7 mouse cellular contexts compared by ENCODE assay signal in genomic region chr9:65123552-65124168, GRCm38 (mm10). TPM values are rescaled to one million over a fixed set of nuclear protein-coding genes. Genes with fewer than 3 reads are reported as not detected.
A peak's percentile ranks its signal among the peaks of the same experiment; 100 is the strongest.
DNase-seq lines count a peak whose midpoint lies in the region; ATAC-seq and TF ChIP-seq lines count a peak whose summit lies in the region.

No protein-coding gene starts in this region.

- peak overlapping the region; percentile 83 for H3K4me2 ChIP-seq in limb, embryonic 12.5 days
- peak overlapping the region; percentile 80 for H3K4me2 ChIP-seq in midbrain, embryonic 12.5 days (replicated peaks)

- in situ Hi-C loops in ES-E14 (cut with MboI; ENCODE audit: low sequenced_read_pairs in 2 of 2, unreplicated experiment in 2 of 2): no loop called here

- no peak overlapping the region for H3K27ac ChIP-seq in ES-E14 (ENCODE audit: insufficient read depth, low read depth, low read length, poor library complexity, severe bottlenecking)
- no peak overlapping the region for H3K27ac ChIP-seq in limb, embryonic 12.5 days
- no peak overlapping the region for H3K27ac ChIP-seq in midbrain, embryonic 12.5 days (replicated peaks)

- WGBS in limb, embryonic 12.5 days: 4% methylated on average over 48 of the region's 48 CpGs
- 2% methylated on average over 48 of the region's 48 CpGs for WGBS in midbrain, embryonic 12.5 days

- intact Hi-C loops in heart, postnatal 36 days (cut with DNase I): loop anchor here (5.0 kb wide), 2 partner anchors 41 to 91 kb away; partner anchors contain the start of gene Dpp8

- no peak; the same call in 1 of the 2 replicates for ATAC-seq in limb, embryonic 12.5 days (ENCODE audit: insufficient number of reproducible peaks, insufficient read depth, low FRiP score, low TSS enrichment, low read depth)
- ATAC-seq in midbrain, embryonic 12.5 days (ENCODE audit: low FRiP score, low read depth): peak; percentile 59

- no peaks in the 10 kb centered on the region; the same call in 1 of the 2 replicates for H3K36me3 ChIP-seq in ES-E14 (ENCODE audit: control insufficient read depth, insufficient read depth, low read length, poor library complexity, severe bottlenecking)
- peaks cover 30% of the 10 kb centered on the region for H3K36me3 ChIP-seq in limb, embryonic 12.5 days
- peaks cover 32% of the 10 kb centered on the region for H3K36me3 ChIP-seq in midbrain, embryonic 12.5 days

- peaks cover 6 to 7% of the 10 kb centered on the region in 2 experiments; a peak in 3 of 4 replicates for H3K4me1 ChIP-seq in ES-E14 (ENCODE audit: control insufficient read depth in 2 of 2, insufficient read depth in 2 of 2, low read length in 2 of 2, poor library complexity in 1 of 2)
- H3K4me1 ChIP-seq in limb, embryonic 12.5 days (replicated peaks): peaks cover 14% of the 10 kb centered on the region; the same call in 1 of the 2 replicates
- H3K4me1 ChIP-seq in midbrain, embryonic 12.5 days: peaks cover 21% of the 10 kb centered on the region

- H3K9me3 ChIP-seq in ES-E14 (ENCODE audit: control insufficient read depth, insufficient read depth, low read depth, low read length): no peaks in the 10 kb centered on the region
- H3K9me3 ChIP-seq in limb, embryonic 12.5 days: no peaks in the 10 kb centered on the region
- no peaks in the 10 kb centered on the region for H3K9me3 ChIP-seq in midbrain, embryonic 12.5 days

- DNase-seq in B cell, adult 2 months: peak; percentile 62 to 66
- DNase-seq in ES-E14 (ENCODE audit: low read depth, low spot score): no peak
- DNase-seq in embryo, embryonic 10.5 days (ENCODE audit: low spot score): peak; percentile 91
- DNase-seq in heart, postnatal 36 days: peak; percentile 38 to 44
- peak; percentile 79 for DNase-seq in thymus, postnatal 4 days

- peak overlapping the region; percentile 25; the same call in 1 of the 2 replicates for H3K9ac ChIP-seq in ES-E14 (ENCODE audit: insufficient read depth, low read depth, low read length, poor library complexity, severe bottlenecking)
- peak overlapping the region; percentile 70 for H3K9ac ChIP-seq in limb, embryonic 12.5 days (replicated peaks)
- H3K9ac ChIP-seq in midbrain, embryonic 12.5 days (replicated peaks): peak overlapping the region; percentile 72

- H3K27me3 ChIP-seq in limb, embryonic 12.5 days: peaks cover 37% of the 10 kb centered on the region
- H3K27me3 ChIP-seq in midbrain, embryonic 12.5 days: peaks cover 55% of the 10 kb centered on the region

- peak overlapping the region; percentile 52 to 65 for H3K4me3 ChIP-seq in ES-E14 (ENCODE audit: insufficient read depth in 1 of 2, low read depth in 1 of 2, low read length in 2 of 2, poor library complexity in 1 of 2, severe bottlenecking in 1 of 2)
- H3K4me3 ChIP-seq in limb, embryonic 12.5 days (replicated peaks): peak overlapping the region; percentile 46
- peak overlapping the region; percentile 44 for H3K4me3 ChIP-seq in midbrain, embryonic 12.5 days

TF ChIP-seq in ES-E14, 5 proteins besides CTCF, POLR2A, EP300 and RAD21:
- TF ChIP-seq ZNF384 (IDR thresholded peaks at IDR 0.05; ENCODE audit: low read depth, low read length) (no peak), CHD2 (IDR thresholded peaks at IDR 0.05; ENCODE audit: low read depth, low read length) (no peak), MAFK (IDR thresholded peaks at IDR 0.05; ENCODE audit: insufficient read depth, low read depth, low read length) (no peak), HCFC1 (IDR thresholded peaks at IDR 0.05; ENCODE audit: borderline replicate concordance, insufficient read depth, low read length) (no peak), ZC3H11A (IDR thresholded peaks at IDR 0.05; ENCODE audit: borderline replicate concordance, low read depth, low read length) (no peak)
TF ChIP-seq in ES-E14: peak in this region for 0.

RNA-seq across cellular contexts. Expression of gene Igdcc3, which starts 17.3 kb away (rescaled TPM):
- 6.0 and 6.1 TPM in 2 replicates for total RNA-seq in ES-E14 (2012; rRNA removed)
- under 1 TPM in 1 of 2 experiments, not detected in 1; 0.08 TPM for total RNA-seq in heart, postnatal 36 days (2021)
- 6.2 and 6.4 TPM in 2 replicates for polyA plus RNA-seq in limb, embryonic 12.5 days (2016; fragmentation: Nextera tagmentation; extraction: Ambion mirVana)
- polyA plus RNA-seq in midbrain, embryonic 12.5 days (2016; fragmentation: Nextera tagmentation; extraction: Ambion mirVana): 62.1 and 74.7 TPM in 2 replicates

RNA-seq across cellular contexts. Expression of gene Igdcc4, which starts 22.4 kb away (rescaled TPM):
- total RNA-seq in ES-E14 (2012; rRNA removed): 8.8 and 17.9 TPM in 2 replicates
- total RNA-seq in heart, postnatal 36 days (2021): 10 to 100 TPM in 1 of 2 experiments, 1 to 10 TPM in 1; 9.8 to 10.7 TPM
- 15.7 and 18.2 TPM in 2 replicates for polyA plus RNA-seq in limb, embryonic 12.5 days (2016; fragmentation: Nextera tagmentation; extraction: Ambion mirVana)
- polyA plus RNA-seq in midbrain, embryonic 12.5 days (2016; fragmentation: Nextera tagmentation; extraction: Ambion mirVana): 18.2 and 19.5 TPM in 2 replicates
